Mouse (Mus musculus) cerebellum, adult 2 months (tissue): Measurements from ENCODE around the gene Syt11.

Experiments
- CTCF ChIP-seq: fragments of 200-500 bp; IDR thresholded peaks from 2 replicates; pipeline ENCODE4 v1.5.1; 2011; ENCODE audit warnings: low read depth, mild to moderate bottlenecking, control low read depth, low read length, moderate library complexity, borderline replicate concordance; ENCODE audit not compliant: insufficient read depth
- POLR2A ChIP-seq: fragments of 200-500 bp; IDR thresholded peaks from 2 replicates; pipeline ENCODE4 v1.6.1; 2011; ENCODE audit warnings: low read length, control low read depth, borderline replicate concordance; ENCODE audit not compliant: insufficient read depth

DNA sequence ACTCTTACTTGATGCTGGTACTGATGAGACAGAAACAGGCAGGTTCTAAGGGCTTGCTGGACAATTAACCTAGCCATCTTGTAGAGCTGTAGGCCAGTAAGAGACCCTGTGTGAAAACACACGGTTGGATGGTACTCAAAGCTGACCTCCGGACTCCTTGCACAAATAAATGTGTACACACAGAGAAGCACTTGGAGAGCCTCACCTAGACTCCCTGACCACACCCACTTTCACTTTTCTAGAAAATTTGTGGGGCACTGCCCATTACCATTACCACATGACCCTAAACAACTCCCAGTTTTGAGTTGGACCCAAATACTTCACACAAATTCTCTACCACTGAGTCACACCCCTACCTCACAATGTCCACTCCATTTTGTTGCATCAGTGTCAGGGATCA is 38.4 kb downstream of the Syt11 start:
- TF ChIP-seq CTCF (no peak), POLR2A (no peak)
